Mouse (Mus musculus) liver, embryonic 14.5 days (tissue): Measurements from ENCODE around the gene Stk11ip.

Experiments used
- CTCF ChIP-seq: IDR thresholded peaks from 2 replicates; pipeline ENCODE4 v1.5.1; 2016; ENCODE audit warnings: antibody characterized with exemption, low read depth, control low read depth
- EP300 ChIP-seq: IDR thresholded peaks from 2 replicates; pipeline ENCODE4 v1.6.1; 2016; ENCODE audit warnings: antibody characterized with exemption, low read depth

GRCm38 (mm10) chr1:75480735-75481134, 40.6 kb upstream of the Stk11ip start:
- TF ChIP-seq CTCF (no peak), EP300 (no peak)
